Mouse (Mus musculus): Measurements from ENCODE around the gene Lrrc55. TPM values are rescaled to one million over a fixed set of nuclear protein-coding genes. Genes with fewer than 3 reads are reported as not detected.
A peak's percentile ranks its signal among the peaks of the same experiment; 100 is the strongest.

Gene Lrrc55
- polyA plus RNA-seq, 1 experiment from 2014 or later = 0.20 TPM

DNA sequence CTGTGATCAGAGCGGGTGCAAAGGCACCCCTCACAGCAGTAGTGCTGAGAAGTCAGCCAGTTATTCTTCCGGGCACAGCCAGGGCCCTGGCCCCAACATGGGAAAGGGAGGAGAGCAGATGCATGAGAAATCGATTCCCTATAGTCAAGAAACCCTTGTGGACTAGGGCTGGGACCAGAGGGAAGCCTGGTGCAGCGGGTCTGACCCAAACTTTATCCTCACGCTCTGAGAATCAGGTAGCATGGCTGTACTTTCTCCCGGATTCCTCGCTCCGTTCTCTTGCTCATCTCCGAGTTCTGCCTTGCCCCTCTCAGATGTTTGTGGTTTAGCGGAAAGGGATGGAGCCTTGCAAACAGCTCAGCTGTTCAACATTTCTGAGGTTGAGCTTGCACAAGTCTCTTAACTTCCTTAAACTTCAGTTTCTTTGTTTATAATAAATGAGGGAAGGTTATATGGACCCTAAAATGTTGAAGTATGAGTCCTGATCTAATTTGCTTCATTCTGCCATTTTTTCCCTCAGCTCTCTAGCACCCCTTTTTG is 59.3 kb downstream of the Lrrc55 start:
- H3K9me3 ChIP-seq = no peaks in the 10 kb centered on the region
- DNase-seq (ENCODE audit: low spot score) = no peak
- H3K27me3 ChIP-seq (ENCODE audit: insufficient read depth, poor library complexity, severe bottlenecking) = peaks cover 11% of the 10 kb centered on the region; the same call in 1 of the 2 replicates
- peaks cover 42% of the 10 kb centered on the region for H3K4me1 ChIP-seq
- H3K36me3 ChIP-seq = no peaks in the 10 kb centered on the region
- 34% methylated on average over 10 of the region's 10 CpGs for WGBS
- peak overlapping the region; percentile 56; the same call in 1 of the 2 replicates for H3K27ac ChIP-seq
- H3K4me3 ChIP-seq = peak overlapping the region; percentile 31

DNA sequence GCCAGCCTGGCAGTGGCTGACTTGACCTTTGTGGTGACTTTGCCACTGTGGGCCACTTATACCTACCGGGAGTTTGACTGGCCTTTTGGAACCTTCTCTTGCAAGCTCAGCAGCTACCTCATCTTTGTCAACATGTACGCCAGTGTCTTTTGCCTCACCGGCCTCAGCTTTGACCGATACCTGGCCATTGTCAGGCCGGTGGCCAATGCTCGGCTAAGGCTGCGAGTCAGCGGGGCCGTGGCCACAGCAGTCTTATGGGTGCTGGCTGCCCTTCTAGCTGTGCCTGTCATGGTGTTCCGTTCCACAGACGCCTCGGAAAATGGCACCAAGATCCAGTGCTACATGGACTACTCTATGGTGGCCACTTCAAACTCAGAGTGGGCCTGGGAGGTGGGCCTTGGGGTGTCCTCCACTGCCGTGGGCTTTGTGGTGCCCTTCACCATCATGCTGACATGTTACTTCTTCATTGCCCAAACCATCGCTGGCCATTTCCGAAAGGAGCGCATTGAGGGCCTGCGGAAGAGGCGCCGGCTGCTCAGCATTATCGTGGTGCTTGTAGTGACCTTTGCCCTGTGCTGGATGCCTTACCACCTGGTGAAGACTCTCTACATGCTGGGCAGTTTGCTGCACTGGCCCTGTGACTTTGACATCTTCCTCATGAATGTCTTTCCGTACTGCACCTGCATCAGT is 60.0 kb downstream of the Lrrc55 start:
- Histone ChIP-seq H3K36me3 (no peaks in the 10 kb centered on the region), H3K4me3 (peak overlapping the region; percentile 31), H3K4me1 (peaks cover 48% of the 10 kb centered on the region), H3K27ac (peak overlapping the region; percentile 56; the same call in 1 of the 2 replicates), H3K9me3 (no peaks in the 10 kb centered on the region), H3K27me3 (ENCODE audit: insufficient read depth, poor library complexity, severe bottlenecking) (peaks cover 11% of the 10 kb centered on the region; the same call in 1 of the 2 replicates)
- DNase-seq (ENCODE audit: low spot score) = no peak
- 53% methylated on average over 21 of the region's 21 CpGs for WGBS

DNA sequence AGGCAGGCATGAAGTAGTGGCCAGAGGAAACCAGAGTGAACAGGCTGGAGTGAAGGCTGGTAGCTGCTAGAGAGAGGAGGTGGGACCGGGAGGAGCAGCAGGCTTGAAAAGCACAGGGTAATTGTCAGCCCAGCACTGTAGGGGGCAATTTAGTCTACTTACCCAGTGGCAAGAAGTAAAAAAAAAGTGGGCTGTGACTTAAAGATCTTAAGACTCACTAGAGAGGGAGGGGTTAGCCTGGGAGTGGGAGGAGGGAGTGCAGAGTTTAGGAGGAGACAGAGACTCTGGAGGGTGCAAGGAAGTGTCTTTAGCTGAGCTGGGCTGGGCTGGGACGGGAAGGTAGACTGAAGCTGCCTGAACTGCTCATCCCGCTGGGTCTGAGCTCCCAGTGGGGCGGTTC is 60.9 kb downstream of the Lrrc55 start, which contains the start of gene Aplnr:
Gene Aplnr, plus strand, starts transcription at position 137 of the 400 bp plus-strand sequence.
- 11% methylated on average over 4 of the region's 4 CpGs for WGBS
- peaks cover 57% of the 10 kb centered on the region for H3K4me1 ChIP-seq
- 0 out of 2 replicates have a peak within 1 kb of the TSS, but pooled peaks have one; percentile 31 for H3K4me3 ChIP-seq
- no peaks in the 10 kb centered on the region for H3K9me3 ChIP-seq
- H3K27ac ChIP-seq = no peak within 1 kb of the TSS
- no peak for DNase-seq (ENCODE audit: low spot score)
- peaks cover 11% of the 10 kb centered on the region; the same call in 1 of the 2 replicates for H3K27me3 ChIP-seq (ENCODE audit: insufficient read depth, poor library complexity, severe bottlenecking)
- no peaks in the 10 kb centered on the region for H3K36me3 ChIP-seq

DNA sequence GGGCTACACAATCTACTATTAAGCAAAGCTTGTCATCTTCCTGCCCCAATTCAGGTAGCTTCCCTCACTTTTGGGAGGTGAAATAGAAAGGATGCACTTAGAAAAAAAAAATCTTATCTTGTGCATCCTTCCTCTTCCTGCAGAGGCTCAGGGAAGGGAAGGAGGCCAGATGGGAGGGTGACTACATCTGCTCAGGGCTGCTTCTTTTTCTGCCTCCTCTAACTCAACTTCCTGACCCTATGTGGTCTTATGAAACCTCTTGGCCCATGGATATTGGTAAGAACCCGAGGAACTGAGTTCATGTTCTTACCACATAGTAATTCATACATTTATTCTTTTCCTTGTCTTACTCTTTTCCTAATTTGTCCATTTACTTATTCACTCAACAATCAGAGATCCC is 61.9 kb downstream of the Lrrc55 start:
- DNase-seq (ENCODE audit: low spot score) = no peak
- peaks cover 58% of the 10 kb centered on the region for H3K4me1 ChIP-seq
- H3K9me3 ChIP-seq = no peaks in the 10 kb centered on the region
- H3K36me3 ChIP-seq = no peaks in the 10 kb centered on the region
- peaks cover 11% of the 10 kb centered on the region; the same call in 1 of the 2 replicates for H3K27me3 ChIP-seq (ENCODE audit: insufficient read depth, poor library complexity, severe bottlenecking)
- WGBS = 23% methylated on average over 1 of the region's 1 CpGs
- no peak overlapping the region for H3K4me3 ChIP-seq
- no peak overlapping the region for H3K27ac ChIP-seq

DNA sequence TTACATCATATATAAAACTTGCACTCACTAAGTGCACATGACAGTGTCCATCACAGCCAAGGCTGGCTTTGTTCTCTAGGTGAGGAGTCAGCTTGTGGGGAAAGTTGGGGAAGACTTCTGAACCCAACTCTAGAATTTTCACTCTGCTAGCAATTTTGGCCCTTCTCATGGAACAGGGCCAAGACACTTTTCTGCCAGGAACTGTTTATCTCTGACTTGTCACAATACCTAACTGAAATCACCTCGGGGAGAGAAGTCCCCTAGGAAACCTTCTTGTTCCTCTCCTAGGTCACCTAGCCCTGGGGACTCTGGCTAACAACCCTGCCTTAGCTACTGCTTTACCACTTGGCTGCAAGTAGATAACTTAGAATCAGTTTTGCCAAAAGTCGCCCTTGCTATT is 64.8 kb downstream of the Lrrc55 start:
- Histone ChIP-seq H3K36me3 (no peaks in the 10 kb centered on the region), H3K4me3 (no peak overlapping the region), H3K27ac (peak overlapping the region; percentile 32; the same call in 1 of the 2 replicates), H3K27me3 (ENCODE audit: insufficient read depth, poor library complexity, severe bottlenecking) (peaks cover 11% of the 10 kb centered on the region; the same call in 1 of the 2 replicates), H3K9me3 (no peaks in the 10 kb centered on the region), H3K4me1 (peaks cover 48% of the 10 kb centered on the region)
- DNase-seq (ENCODE audit: low spot score) = no peak
- WGBS = 31% methylated on average over 2 of the region's 2 CpGs

DNA sequence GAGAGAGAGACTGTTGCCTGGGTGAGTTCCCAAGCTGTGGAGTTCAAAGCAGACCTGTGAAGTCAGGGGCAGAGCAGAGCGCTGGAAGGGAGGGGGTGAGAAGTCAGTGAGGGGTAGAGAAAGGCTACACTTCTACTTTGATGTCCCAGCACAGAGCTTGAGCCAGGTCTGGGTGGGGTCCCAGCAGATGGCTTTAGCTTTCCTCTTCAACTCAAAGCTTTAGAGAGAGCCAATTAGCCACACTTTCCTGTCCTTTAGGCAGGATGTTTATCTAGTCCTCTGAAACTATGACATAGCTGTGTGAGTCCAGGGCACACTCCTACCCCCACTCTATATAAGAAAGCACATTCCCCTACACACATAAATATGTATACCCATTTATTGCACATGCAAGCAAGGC is 65.3 kb downstream of the Lrrc55 start:
- Histone ChIP-seq H3K36me3 (no peaks in the 10 kb centered on the region), H3K27me3 (ENCODE audit: insufficient read depth, poor library complexity, severe bottlenecking) (peaks cover 6% of the 10 kb centered on the region; the same call in 1 of the 2 replicates), H3K27ac (peak overlapping the region; percentile 69; the same call in 1 of the 2 replicates), H3K4me1 (peaks cover 44% of the 10 kb centered on the region), H3K9me3 (no peaks in the 10 kb centered on the region), H3K4me3 (no peak overlapping the region)
- DNase-seq (ENCODE audit: low spot score) = no peak
- 0% methylated on average over 1 of the region's 1 CpGs for WGBS

DNA sequence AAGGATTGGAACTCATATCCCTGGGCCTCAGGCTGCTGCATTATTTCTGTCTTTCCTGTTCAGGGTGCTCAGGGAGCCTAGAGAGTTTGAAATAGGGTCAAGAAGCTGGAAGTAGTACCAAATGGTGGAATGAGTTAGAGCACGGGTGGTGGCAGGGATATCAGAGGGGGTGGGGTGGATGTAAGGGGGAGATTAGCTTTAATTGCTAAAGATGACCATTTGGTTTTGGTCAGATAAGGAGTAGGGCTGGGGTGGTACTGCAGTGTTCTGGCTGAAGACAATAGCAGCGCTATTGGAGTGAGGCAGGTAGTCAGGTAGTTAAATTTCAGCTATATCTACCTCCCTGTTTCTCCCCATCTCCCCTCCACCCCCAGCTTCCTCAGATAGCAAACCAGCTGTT is 65.8 kb downstream of the Lrrc55 start:
- WGBS = 13% methylated on average over 2 of the region's 2 CpGs
- H3K9me3 ChIP-seq = no peaks in the 10 kb centered on the region
- H3K27ac ChIP-seq = peak overlapping the region; percentile 69; the same call in 1 of the 2 replicates
- H3K27me3 ChIP-seq (ENCODE audit: insufficient read depth, poor library complexity, severe bottlenecking) = 0 out of 2 replicates have a peak, but pooled peaks cover 1% of the 10 kb centered on the region
- no peaks in the 10 kb centered on the region for H3K36me3 ChIP-seq
- H3K4me1 ChIP-seq = peaks cover 39% of the 10 kb centered on the region
- no peak overlapping the region for H3K4me3 ChIP-seq
- no peak for DNase-seq (ENCODE audit: low spot score)

DNA sequence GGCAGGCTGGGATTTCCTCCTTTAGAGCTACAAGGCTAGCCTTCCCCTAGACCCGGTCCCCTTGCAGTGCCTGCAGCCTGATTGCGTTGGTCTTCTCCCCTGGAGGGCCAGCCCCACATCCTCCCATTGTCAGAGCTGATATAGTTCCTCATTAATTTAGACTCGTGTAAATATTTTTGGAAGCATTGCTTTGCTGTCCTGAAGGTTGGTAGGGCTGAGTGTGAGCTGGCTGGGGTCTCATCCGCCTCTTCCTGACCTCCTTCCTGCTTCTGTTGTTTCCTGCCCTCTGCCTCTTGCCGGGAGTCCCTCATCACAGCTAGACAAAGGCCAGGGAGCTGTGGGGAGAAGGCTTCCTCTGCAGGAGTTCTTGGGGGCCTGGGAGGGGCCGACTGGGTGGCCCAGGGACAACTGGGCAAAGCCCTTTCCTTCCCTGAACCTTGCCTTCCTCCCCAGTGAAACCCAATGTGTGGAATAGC is 67.5 kb downstream of the Lrrc55 start:
- WGBS = 27% methylated on average over 6 of the region's 6 CpGs
- Histone ChIP-seq H3K27me3 (ENCODE audit: insufficient read depth, poor library complexity, severe bottlenecking) (no peaks in the 10 kb centered on the region), H3K36me3 (no peaks in the 10 kb centered on the region), H3K27ac (peak overlapping the region; percentile 69; the same call in 1 of the 2 replicates), H3K9me3 (no peaks in the 10 kb centered on the region), H3K4me1 (peaks cover 37% of the 10 kb centered on the region), H3K4me3 (no peak overlapping the region)
- DNase-seq (ENCODE audit: low spot score) = no peak

DNA sequence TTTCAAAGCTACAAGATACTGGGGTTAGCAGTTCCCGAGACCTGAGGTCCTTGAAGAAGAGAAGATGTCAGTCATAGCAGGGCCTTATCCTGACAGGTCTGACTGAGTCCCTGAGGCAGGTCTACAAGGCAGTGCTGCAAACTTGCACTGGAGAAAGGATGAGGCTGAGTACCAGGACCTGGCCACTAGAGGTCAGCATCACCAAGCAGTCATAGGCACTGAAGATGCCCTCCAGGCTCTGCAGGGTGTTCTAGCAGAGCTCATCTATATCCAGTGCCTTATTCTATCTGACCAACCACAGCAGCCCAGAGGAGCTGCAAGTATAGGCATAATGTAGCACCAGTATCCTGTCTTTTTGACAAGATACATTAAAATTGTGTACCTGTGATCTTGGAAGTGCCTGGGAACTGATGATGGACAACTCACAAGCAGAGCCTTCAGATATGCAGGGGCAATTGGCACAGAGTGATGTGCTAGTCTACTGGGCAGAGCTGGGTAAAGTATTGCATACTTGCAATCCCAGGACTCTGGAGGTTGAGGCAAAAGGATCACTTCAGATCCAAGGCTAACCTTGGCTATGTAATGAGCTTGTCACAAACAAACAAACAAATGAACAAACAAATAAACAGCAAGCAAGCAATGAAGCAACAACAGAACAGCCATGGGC is 73.0 kb downstream of the Lrrc55 start:
- Histone ChIP-seq H3K36me3 (no peaks in the 10 kb centered on the region), H3K9me3 (no peaks in the 10 kb centered on the region), H3K27me3 (ENCODE audit: insufficient read depth, poor library complexity, severe bottlenecking) (no peaks in the 10 kb centered on the region), H3K4me1 (0 out of 2 replicates have a peak, but pooled peaks cover under 1% of the 10 kb centered on the region), H3K4me3 (no peak overlapping the region), H3K27ac (no peak overlapping the region)
- DNase-seq (ENCODE audit: low spot score) = peak; percentile 86
- 13% methylated on average over 1 of the region's 1 CpGs for WGBS

DNA sequence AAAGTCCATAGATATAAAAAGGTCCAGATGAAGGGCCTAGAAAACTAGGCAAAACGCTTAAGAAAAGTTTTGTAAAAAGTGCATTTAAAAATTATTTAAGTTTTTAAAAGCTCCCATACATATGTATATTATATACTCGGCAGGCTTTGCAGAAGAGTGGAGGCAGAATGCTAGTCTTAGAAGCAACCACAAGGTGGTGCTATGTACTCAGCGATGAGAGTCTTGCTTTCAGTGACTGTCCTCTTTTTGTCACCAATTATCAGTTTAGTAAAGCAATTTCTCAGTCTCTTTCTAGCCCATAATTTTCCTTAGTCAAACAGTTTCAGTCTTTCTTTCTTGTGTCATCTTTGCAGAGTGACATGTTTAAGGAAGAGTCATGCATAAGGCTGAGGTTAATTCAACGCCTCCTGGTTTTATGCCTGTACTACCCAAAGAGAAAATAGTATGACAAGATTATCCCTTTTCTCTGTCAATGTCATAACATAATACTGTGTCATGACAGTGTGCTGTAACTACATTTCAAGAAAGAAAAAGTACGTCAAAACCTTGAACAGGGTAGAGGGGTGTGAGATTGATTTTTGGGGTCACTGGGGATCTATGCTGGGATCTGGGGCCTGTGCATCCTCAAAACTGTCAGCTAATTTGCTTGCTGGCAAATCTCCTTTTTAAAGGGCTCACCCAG is 73.7 kb downstream of the Lrrc55 start:
- WGBS = 26% methylated on average over 5 of the region's 5 CpGs
- no peaks in the 10 kb centered on the region for H3K9me3 ChIP-seq
- DNase-seq (ENCODE audit: low spot score) = no peak
- H3K27me3 ChIP-seq (ENCODE audit: insufficient read depth, poor library complexity, severe bottlenecking) = no peaks in the 10 kb centered on the region
- H3K4me1 ChIP-seq = no peaks in the 10 kb centered on the region
- H3K36me3 ChIP-seq = no peaks in the 10 kb centered on the region
- H3K27ac ChIP-seq = no peak overlapping the region
- H3K4me3 ChIP-seq = no peak overlapping the region
